Mouse (Mus musculus): ENCODE results near the gene Mctp2. TPM values are rescaled to one million over a fixed set of nuclear protein-coding genes. Genes with fewer than 3 reads are reported as not detected.
A peak's percentile ranks its signal among the peaks of the same experiment; 100 is the strongest.

The Mctp2 gene
- under 1 TPM; 0.22 to 0.39 TPM for total RNA-seq (2021)

DNA sequence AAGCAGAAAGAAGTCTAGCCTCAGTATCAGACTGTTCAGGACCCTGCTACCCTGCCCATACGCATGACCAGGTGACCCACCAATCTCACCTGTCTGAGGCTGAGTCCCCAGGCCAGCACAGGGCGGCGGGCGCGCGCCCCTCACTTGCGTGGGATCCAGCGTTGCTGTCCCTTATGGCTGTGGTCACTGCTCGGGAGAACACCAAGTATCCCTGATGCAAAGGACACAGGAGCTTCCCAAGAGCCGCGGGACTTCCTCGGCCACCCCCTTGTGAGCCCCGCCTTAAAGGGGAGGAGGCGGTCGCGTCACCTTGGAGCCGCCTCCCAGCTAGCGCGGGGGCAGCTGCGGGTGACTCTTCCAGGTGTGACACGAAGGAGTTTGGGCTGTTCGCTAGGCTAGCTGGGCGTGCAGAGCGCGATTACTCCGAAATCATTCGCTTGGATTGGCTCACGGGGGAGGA is at the start of gene Mctp2:
Mctp2 (minus strand) TSS at position 227 of the 460 bp plus-strand sequence.
- DNase-seq: peak; percentile 18 to 28
- intact Hi-C loops (cut with DNase I): no loop called here

DNA sequence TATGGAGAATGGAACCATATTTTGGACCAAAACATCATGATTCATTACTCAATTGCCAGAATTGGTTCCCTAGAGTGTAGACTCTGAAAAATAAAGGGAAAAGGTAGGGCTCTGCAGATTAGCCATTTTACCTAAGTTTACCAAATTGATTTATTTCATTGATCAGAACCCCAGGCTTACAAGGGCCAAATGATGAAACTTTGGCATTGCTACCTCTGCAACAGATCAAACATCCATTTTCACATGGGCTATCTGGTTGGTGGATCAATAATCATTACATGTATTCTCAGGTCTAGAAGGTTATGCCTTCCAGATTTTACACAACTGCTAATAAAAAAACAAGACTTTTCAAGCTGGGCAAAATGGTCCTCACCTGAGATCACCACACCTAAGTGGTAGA is 39.5 kb upstream of the Mctp2 start:
- intact Hi-C loops (cut with DNase I): no loop called here
- no peak for DNase-seq

DNA sequence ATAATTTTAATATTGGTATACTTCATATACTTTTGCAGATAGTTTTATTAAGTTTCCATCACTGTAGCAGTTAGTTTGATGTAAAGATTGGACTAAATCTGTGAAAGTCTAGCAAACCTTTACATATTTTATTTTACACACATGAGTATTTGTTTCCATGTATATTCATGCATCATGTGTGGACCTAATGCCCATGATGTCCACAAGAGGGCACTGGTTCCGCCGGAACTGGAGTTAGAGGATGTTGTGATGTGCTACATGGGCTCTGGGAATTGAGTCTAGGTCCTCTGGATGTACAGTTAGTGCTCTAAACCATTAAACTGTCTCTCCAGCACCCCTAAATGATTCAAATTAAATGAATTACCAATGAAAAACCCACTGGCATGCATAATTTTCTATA is 37.3 kb upstream of the Mctp2 start:
- no peak for DNase-seq
- intact Hi-C loops (cut with DNase I): no loop called here

DNA sequence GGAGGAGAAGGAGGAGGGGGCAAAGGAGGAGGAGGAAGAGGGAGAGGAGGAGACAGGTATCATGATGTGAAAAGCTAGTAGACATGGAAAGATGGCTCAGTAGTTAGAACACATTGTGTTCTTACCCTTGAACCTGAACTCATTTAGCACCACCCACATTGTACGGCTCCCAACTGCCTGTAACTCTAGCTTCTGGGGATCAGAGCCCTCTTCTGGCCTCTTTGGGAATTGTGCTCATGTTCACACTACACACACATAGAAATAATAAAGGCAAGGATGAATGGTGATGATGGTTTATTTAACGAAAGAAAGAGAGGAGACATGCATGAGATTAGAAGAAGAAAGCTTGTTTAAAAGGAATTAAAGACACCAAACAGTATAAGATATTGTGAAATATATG is 36.4 kb upstream of the Mctp2 start:
- DNase-seq: no peak
- intact Hi-C loops (cut with DNase I): no loop called here

DNA sequence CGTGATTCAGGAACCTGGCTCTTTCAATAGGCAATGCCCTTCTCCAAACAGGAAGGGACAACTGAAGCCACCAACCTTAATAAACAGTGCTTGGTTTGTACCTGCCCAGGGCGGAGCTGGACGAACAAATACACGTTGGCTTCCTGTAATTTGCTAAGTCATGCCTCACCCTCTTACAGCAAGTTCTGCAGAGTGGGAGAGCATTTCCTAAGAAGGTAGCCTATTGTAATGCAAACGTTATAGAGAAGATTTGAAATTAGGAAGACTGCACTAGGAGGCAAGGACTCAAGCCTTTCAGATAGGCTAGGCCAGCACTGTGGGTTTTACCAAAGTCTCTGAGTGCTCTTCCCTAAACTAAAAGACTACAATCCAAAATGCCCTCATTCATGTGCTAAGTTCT is 19.6 kb upstream of the Mctp2 start:
- intact Hi-C loops (cut with DNase I): no loop called here
- no peak for DNase-seq

DNA sequence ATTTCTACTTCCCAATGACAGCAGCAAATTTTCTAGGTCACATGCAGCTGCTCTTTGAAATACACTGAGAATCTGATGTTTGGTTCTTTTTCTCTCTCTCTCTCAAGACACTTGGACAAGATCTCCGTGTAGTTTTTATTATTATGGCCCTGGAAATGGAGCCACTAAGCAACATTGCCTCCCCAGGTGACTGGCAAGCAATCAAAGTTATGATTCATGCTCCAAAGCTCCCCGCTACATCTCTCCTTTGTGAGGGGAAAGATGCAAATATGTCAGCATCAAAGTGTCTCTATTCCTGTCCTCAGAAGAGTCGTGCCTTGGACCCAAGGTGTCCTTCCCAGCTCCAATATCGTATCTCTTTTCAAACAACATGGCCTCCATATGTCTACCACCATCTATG is 14.5 kb upstream of the Mctp2 start:
- DNase-seq: no peak

DNA sequence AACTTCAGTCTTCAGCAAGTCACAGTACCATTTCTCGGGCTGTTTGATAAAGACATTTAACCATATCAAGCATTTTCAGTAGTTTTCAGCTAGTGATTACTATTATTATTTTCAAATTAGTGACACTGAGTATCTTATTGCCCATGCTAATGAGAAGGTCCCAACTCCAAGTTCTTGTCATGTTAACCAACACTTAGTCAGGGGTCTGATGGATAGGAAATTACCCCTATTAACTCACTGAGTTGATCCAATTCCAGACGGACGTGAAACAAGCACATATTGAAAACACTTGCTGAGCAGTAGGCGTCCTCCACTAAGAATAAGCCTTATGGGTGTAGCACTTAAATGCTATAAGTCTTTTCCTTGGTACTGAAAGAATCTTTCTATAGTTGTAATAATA is 14.0 kb upstream of the Mctp2 start:
- intact Hi-C loops (cut with DNase I): no loop called here
- DNase-seq: no peak

More for the DNA sequence above, 14.5 kb upstream of the Mctp2 start:
- intact Hi-C loops (cut with DNase I): no loop called here

DNA sequence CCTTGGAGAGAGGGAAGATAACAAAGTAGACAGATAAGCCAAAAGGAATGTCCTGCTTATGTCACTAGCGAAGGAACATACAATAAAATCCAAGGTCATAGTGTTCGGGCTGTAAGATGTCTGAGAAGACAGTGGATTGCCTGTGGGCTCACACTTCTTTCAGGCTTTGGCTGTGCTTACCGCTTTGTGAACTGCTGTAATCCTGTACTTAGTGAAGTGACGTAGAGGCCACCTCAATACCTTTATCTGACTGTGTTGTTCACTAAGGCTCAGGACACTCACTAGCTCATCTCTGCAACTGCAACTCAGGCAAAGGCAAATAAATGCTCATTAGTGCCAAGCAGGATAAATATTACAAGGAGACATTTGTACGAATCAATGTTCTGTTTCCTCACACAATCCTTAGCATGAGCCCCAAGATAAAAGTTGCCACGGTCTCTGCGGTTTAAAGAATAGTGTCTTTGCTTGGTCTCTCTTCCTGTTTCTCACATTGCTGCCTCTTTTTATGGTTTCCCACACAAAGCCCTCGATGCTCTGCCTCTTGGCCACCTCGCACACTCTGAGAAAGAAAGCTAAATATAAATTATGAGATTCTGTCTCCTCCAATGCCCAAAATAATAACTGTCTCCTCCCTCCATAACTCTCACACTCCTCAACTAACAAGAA is 8.1 kb upstream of the Mctp2 start:
- intact Hi-C loops (cut with DNase I): no loop called here
- DNase-seq: no peak

DNA sequence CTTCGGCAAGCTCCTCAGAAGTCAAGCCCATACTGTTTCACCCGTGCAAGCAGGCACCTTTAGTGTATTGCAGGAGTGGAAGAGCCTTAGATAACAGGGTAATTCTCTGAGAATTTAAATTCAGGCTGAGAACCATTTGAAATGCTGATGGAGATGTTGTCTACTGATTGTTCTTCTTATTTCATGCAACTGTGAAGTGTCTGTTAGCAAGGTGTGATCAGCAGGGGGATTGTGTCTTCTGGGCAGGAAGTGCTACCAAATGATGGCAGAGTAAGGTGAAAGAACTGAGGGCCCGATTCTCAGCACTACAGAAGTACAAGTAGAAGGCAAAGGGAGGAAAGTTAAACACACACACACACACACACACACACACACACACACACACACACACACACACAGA is 7.5 kb upstream of the Mctp2 start:
- DNase-seq: no peak
- intact Hi-C loops (cut with DNase I): no loop called here

DNA sequence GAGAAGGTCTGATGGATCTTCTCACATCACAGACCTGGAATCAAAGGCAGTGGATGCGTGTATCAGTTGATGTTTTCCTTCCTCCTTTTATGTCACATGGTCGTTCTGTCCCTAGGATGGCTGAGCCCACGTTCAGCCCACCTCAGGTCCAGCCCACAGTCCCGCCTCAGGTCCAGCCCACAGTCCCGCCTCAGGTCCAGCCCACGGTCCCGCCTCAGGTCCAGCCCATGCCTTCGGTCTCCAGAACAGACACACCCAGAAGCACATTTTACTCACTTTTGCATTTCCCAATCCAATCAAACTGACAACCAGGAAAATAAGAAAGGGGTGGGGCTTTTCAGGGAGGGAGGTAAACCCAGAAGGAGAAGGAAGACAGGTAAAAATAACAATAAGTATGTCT is 5.2 kb upstream of the Mctp2 start:
- intact Hi-C loops (cut with DNase I): no loop called here
- no peak for DNase-seq

DNA sequence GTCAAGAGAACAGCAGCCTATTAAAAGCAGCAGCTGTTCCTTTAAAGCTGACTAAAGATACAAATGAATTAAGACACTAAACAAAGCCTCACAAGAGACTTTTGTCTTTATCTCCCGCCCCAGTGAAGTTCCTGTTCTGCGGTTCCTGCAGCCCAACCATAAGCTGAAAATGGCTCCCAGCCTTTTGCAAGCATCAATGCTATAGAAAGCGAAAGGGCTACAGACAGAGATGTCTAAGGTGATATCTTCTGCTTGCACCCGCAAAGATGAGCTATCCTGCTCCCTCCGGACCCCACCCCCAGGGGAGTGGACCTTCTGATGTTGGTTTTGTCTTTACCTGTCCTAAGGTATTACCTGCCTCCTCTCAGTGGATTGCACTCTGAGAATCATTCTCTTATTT is 1.7 kb upstream of the Mctp2 start:
- intact Hi-C loops (cut with DNase I): no loop called here
- no peak for DNase-seq

DNA sequence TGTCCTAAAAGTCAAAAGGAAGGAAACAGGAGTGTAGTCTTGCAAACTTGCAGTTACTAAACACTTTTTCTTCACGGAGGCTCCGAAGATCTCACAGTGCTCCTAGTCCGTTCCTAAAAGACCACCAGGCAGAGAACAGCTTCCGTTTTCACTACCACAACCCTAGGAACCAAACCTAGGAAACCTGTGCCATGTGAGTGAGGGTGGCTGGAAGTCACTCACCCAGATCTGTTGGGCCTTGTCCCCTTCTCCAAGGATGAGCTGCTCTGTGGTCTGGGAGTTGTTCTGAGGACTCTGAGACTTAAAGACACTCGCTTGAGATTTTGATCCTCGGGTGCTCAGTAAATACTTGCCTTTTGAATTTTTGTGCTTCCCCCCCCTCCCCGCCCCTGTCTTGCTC is 439 bp upstream of the Mctp2 start:
- intact Hi-C loops (cut with DNase I): no loop called here
- no peak for DNase-seq

DNA sequence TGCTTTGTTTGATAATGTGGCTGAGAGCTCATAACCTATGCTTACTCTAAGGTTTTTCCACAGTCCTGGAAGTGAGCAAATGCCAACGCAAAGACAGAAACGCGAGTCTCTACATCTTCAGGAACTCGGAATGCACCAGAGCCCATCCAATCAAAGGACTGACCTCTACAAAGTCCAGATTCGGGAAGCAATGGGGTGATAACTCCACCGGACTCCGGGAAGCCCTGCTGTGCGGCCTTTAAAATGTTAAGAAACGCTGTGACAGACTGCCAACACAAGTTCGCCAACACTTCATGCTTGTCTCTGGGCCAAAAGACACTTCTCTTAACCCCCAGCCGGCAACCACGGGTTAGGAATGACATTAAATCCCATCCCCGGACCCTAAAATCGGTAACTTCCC is 437 bp downstream of the Mctp2 start:
- peak in 1 of 2 experiments; percentile 4 for DNase-seq
- intact Hi-C loops (cut with DNase I): no loop called here

DNA sequence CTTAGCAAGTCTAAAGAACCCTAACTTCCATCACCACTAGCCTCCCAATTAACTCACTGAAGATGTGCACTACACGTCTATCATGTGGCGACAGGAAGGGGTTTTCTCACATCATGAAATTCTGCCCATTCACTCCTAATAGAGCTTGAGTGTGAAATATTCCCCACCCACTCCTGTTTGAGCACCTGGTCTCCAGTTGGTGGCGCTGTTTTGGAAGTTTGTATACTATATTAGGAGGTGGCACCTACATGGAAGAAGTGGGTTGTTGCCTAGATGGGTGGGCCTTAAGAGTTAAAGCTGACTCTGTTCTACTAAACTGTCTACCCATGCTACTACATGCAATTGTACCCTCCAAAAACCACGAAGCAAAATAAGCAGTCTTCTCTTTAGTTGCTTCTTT is 4.7 kb downstream of the Mctp2 start:
- DNase-seq: no peak
- intact Hi-C loops (cut with DNase I): no loop called here

DNA sequence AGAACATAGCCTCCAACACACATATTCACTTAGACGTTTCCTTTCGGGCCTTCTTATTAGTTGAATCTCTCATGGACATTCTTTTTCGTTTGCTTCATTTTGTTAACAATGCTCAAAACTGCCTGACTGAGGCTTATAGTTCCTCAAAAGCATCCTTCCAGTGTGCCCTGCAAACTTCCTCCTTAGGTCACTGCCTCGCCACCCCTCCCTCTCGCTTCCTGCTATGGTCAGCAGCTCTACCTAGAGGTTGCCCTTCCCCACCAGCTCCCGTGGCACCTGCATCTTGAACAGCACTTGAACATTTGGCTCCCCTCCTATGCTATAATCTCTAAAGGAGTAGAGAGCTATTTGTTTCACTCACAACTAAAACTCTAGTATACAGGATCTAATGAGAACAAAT is 6.7 kb downstream of the Mctp2 start:
- DNase-seq: no peak
- intact Hi-C loops (cut with DNase I): no loop called here

DNA sequence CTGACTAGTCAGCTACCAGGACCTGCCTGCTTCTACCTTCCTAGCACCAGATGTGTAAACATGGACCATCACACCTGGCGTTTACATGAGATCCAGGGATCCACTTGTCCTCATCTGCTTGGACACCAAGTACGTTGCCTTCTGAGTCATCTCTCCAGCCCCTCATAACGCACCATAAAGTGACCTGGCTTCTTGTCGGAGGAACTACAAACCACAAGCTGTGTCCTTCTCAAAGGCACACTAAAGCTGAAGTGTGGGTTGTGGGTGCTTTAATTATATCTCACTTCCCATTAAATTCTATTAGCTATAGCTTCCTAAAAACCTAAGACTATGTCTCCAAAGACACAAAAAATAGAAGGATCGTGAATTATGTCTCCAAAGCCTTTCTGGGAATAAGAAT is 9.4 kb downstream of the Mctp2 start:
- intact Hi-C loops (cut with DNase I): no loop called here
- DNase-seq: no peak

DNA sequence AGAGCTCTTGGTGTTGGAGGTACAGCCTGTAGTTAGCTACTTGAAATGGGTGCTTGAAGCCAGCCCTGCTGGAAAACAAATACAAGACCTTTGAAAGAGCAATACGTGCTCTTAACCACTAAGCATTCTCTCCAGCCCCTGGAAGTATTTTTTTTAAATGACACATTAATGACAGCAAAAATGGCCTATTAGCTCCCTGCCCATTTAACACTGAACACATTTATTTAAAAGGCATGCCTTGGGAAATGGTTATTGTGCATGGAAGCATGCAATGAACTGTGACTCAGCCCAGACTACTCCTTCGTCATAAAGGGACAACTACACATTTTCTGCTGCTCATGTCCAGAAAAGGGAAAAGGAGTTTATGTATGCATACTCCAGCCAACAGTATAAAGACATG is 10.2 kb downstream of the Mctp2 start:
- no peak for DNase-seq
- intact Hi-C loops (cut with DNase I): no loop called here

DNA sequence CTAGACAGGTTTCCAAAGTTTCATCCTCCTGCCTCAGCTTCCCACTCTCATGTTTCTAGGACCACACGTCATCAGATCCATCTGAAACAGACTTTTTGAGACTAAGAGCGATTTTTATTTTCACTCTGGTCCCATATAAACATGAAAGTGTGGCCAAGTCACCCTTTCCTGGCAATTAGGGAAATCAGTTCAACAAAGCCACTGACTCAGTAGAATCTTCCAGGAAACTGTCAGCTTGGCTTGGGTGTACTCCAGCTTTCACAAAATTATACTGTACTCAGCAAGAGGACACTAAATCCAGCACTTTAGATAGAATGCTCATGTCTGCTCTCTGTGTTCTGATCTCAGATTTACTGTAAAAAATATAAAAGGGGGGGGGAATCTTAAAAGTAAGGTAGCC is 11.5 kb downstream of the Mctp2 start:
- intact Hi-C loops (cut with DNase I): no loop called here
- no peak for DNase-seq

DNA sequence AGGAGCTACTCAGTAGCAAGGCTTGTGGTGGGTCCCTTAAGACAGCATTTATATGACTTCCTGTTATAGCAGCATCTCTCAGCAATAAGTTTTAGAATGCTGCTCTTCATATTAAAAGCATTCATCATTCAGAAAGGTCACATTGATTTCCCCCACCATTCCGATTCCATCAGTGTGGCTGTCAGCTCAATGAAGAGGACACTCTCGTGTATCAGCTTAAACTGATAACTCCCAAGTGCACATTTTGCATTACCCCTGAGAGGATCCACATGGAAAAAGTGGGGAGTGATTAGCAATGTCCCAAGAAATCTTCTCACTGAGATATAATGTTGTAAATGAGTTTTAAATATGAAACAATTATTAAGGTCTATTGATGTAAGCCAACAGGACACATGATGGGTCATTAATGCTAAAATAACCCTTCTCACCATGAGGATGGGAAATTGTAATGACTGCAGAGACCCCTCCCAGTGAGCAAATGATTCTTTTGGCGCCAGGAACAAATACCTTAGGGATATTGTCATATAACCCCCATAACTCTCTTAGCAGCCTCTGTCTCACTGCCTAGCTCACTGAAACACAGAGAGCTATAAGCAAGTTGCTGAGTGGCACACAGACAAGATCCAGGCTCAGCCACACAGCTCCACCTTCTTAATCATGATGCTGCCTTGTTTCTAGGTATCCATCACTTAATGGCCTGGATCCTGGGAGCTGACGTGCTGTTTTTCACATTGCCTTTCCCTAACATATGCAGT is 12.4 kb downstream of the Mctp2 start:
- intact Hi-C loops (cut with DNase I): no loop called here
- DNase-seq: no peak

DNA sequence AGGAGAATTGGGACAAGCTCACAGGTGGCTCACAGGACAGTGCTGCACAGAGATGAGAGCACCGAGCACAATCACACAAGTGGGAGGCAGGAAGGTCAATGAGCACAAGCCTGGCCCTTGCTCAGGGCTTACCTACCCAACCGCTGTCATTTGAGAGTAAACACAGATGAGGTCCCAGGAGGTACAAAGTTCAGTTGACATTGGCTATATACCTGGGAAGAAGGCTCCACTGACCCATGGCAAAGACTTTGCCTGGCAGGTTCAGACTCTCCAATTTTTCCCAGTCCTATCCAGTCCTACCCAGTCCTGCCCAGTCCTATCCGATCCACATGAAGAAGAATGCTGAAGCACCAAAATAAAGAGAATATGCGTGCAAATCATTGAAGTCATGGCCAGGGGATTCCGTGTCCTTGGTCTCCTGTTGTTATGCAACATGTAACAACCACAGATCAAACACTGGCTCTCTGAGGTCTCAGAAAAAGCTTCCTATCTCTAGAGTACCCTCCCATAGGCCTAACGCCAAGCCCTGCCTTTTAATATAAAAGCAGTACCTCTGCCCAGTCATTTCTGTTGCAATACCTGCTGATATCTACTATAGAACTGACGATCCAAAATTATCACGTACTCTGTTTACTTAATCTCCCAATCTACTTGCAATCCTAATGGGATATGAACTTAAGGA is 14.0 kb downstream of the Mctp2 start:
- intact Hi-C loops (cut with DNase I): no loop called here

DNA sequence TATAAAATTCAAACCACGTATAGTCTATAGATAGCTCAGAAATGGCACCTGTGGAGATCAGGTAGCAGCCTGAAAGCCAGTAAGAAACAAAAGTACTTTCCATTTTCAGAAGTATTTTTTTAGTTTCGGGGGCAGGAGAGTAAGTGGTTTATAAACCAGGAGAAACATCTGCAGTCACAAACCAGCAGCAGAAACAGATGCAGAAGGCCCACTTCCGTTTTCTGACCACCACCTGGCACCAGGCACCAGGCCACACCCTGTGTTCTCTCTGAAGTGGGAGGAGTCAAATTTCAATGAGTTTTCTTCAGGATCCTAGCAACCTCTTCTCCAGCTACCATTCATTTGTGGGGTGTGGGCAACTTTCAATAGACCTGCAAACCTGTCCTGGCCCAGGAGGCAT is 25.7 kb downstream of the Mctp2 start:
- no peak for DNase-seq
- intact Hi-C loops (cut with DNase I): no loop called here

More for the DNA sequence above, 14.0 kb downstream of the Mctp2 start:
- no peak for DNase-seq

DNA sequence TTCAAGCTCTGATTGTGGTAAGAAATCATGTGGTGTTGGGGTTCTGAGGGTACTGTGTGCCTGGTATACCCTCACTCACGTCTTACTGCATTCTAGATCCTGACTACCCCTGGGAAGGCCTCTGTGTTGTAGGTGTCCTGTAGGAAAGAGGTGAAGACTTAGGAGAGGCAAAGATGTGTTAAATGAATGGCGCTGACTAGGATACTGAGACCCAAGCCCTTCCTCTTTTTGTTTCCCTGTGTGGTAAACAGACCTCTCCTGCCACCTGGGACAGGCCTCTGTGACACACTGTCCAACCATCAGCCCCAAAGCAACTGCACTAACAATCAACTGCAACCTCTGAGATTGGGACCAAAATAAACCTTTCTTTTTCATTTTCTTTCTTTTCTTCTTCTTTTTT is 28.0 kb downstream of the Mctp2 start:
- intact Hi-C loops (cut with DNase I): no loop called here
- DNase-seq: no peak

Data from heart, postnatal 36 days (tissue).